Mouse (Mus musculus) central nervous system, embryonic 11.5 days (tissue): ENCODE measurements around the gene Vps41. TPM values are rescaled to one million over a fixed set of nuclear protein-coding genes. Genes with fewer than 3 reads are reported as not detected.

Source experiments
- polyA plus RNA-seq: library from polyadenylated mRNA; depleted of rRNA; stranded (reverse); fragments of >200 nt; gene quantifications from 2 replicates; pipeline ENCODE4 v1.2.3, GENCODE M21; 2012; rRNA removed

Gene Vps41
- polyA plus RNA-seq: 54.8 and 77.9 TPM in 2 replicates

DNA sequence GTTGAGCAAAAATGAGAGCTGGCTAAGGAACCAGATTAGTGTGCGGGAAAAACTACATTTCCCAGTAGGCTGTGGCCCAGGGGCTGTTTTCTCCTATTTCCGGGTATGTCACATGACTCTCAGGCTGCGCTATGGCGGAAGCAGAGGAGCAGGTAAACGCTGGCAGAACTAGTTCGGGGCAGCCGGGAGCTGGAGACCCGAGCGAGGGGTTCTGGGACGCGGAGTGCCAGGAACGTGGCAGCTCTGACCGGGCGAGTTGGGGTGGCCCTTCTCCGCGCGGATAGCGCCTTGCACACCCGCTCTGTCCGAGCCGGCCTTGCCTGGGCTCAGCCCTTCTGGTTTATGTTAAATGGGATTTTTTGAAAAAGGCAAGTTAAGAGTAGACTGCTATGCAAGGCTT lies at the start of gene Vps41:
Vps41 (plus strand) TSS at position 102 of the 400 bp plus-strand sequence.

Other genes starting within 250 kb of the Vps41 start
- gene Amph, start 230.9 kb downstream of the Vps41 start, polyA plus RNA-seq: 9.5 and 10.6 TPM in 2 replicates